Mouse (Mus musculus) fat pad, adult 2 months (tissue): ENCODE data around the gene Eif4e.
"Not testable (repeated sequence)": the region's sequence is repeated elsewhere in the genome, so short reads cannot be mapped to it uniquely, and the experiment has no call there.

Source experiments
- DNase-seq: peaks from one replicate; pipeline ENCODE4 v3.0.0-alpha.2; 2011; ENCODE audit warnings: low read depth, low spot score; ENCODE audit errors: extremely low read depth

Eif4e gene

GRCm38 (mm10) chr3:138515656-138516370 is 10.2 kb upstream of the Eif4e start:
- no peak for DNase-seq

- DNase-seq = no peak
Measured at GRCm38 (mm10) chr3:138517881-138518280, 8.1 kb upstream of the Eif4e start.

- no peak for DNase-seq
Measured at GRCm38 (mm10) chr3:138519218-138519617, 6.8 kb upstream of the Eif4e start.

- DNase-seq = no peak
Measured at GRCm38 (mm10) chr3:138523956-138524355, 2.0 kb upstream of the Eif4e start.

GRCm38 (mm10) chr3:138525494-138525893 is 485 bp upstream of the Eif4e start:
- DNase-seq = no peak

- DNase-seq = peak; percentile 89
Measured at GRCm38 (mm10) chr3:138526916-138527666, 1.1 kb downstream of the Eif4e start.

GRCm38 (mm10) chr3:138527667-138528231 is 1.8 kb downstream of the Eif4e start:
- DNase-seq = no peak

GRCm38 (mm10) chr3:138528265-138528664 is 2.3 kb downstream of the Eif4e start:
- no peak for DNase-seq

GRCm38 (mm10) chr3:138530578-138531478 is 4.8 kb downstream of the Eif4e start:
- DNase-seq = no peak

GRCm38 (mm10) chr3:138531479-138532181 is 5.7 kb downstream of the Eif4e start:
- no peak for DNase-seq

GRCm38 (mm10) chr3:138532764-138533163 is 6.8 kb downstream of the Eif4e start:
- no peak for DNase-seq

- no peak for DNase-seq
Measured at GRCm38 (mm10) chr3:138536031-138536430, 10.1 kb downstream of the Eif4e start.

GRCm38 (mm10) chr3:138542621-138543020 is 16.6 kb downstream of the Eif4e start:
- no peak for DNase-seq

GRCm38 (mm10) chr3:138544117-138544516 is 18.1 kb downstream of the Eif4e start:
- DNase-seq = no peak

- no peak for DNase-seq
Measured at GRCm38 (mm10) chr3:138546678-138547077, 20.7 kb downstream of the Eif4e start.

GRCm38 (mm10) chr3:138549045-138549444 is 23.1 kb downstream of the Eif4e start:
- DNase-seq = no peak

- DNase-seq = no peak
Measured at GRCm38 (mm10) chr3:138550336-138551123, 24.6 kb downstream of the Eif4e start.

- not testable (repeated sequence) for DNase-seq
Measured at GRCm38 (mm10) chr3:138555279-138555678, 29.3 kb downstream of the Eif4e start.

GRCm38 (mm10) chr3:138558529-138558928 is 32.5 kb downstream of the Eif4e start:
- no peak for DNase-seq

- DNase-seq = no peak
Measured at GRCm38 (mm10) chr3:138560242-138560641, 34.3 kb downstream of the Eif4e start.
